Mouse (Mus musculus) liver, adult (tissue): ENCODE data around the gene Csmd2.

Experiments
- GATA4 ChIP-seq: IDR thresholded peaks from 2 replicates; pipeline ENCODE4 v1.6.1; 2014; ENCODE audit warnings: mild to moderate bottlenecking, low read length; ENCODE audit not compliant: insufficient replicate concordance

Csmd2 gene

GRCm38 (mm10) chr4:128002638-128003101 is 15.0 kb downstream of the Csmd2 start:
- TF ChIP-seq GATA4 = no peak

GRCm38 (mm10) chr4:128004797-128005452 is 17.3 kb downstream of the Csmd2 start:
- TF ChIP-seq GATA4 = no peak

GRCm38 (mm10) chr4:128019465-128019864 is 31.8 kb downstream of the Csmd2 start:
- TF ChIP-seq GATA4 = no peak

GRCm38 (mm10) chr4:128028294-128028693 is 40.6 kb downstream of the Csmd2 start:
- no peak for TF ChIP-seq GATA4

- no peak for TF ChIP-seq GATA4
Measured at GRCm38 (mm10) chr4:128041901-128042300, 54.2 kb downstream of the Csmd2 start.

- TF ChIP-seq GATA4 = no peak
Measured at GRCm38 (mm10) chr4:128042626-128043025, 55.0 kb downstream of the Csmd2 start.

- no peak for TF ChIP-seq GATA4
Measured at GRCm38 (mm10) chr4:128048716-128049115, 61.1 kb downstream of the Csmd2 start.

- TF ChIP-seq GATA4 = no peak
Measured at GRCm38 (mm10) chr4:128052701-128053100, 65.0 kb downstream of the Csmd2 start.

- no peak for TF ChIP-seq GATA4
Measured at GRCm38 (mm10) chr4:128067189-128067588, 79.5 kb downstream of the Csmd2 start.

GRCm38 (mm10) chr4:128084466-128084865 is 96.8 kb downstream of the Csmd2 start:
- TF ChIP-seq GATA4 = no peak

GRCm38 (mm10) chr4:128085096-128085495 is 97.4 kb downstream of the Csmd2 start:
- TF ChIP-seq GATA4 = no peak

GRCm38 (mm10) chr4:128087147-128087606 is 99.5 kb downstream of the Csmd2 start:
- TF ChIP-seq GATA4 = no peak

GRCm38 (mm10) chr4:128087704-128088103 is 100.0 kb downstream of the Csmd2 start:
- TF ChIP-seq GATA4 = no peak

- no peak for TF ChIP-seq GATA4
Measured at GRCm38 (mm10) chr4:128088264-128088663, 100.6 kb downstream of the Csmd2 start.

- no peak for TF ChIP-seq GATA4
Measured at GRCm38 (mm10) chr4:128091938-128092337, 104.3 kb downstream of the Csmd2 start.

GRCm38 (mm10) chr4:128099515-128099914 is 111.9 kb downstream of the Csmd2 start:
- TF ChIP-seq GATA4 = no peak

- TF ChIP-seq GATA4 = no peak
Measured at GRCm38 (mm10) chr4:128100541-128100940, 112.9 kb downstream of the Csmd2 start.
